Mouse (Mus musculus): ENCODE measurements at regions not wholly inside any gene's neighbourhood (a gene's known extent, or its start where the extent isn't known, plus 50 kb on each side); places are given as distances from the start of the nearest gene placed in this dataset.
A peak's percentile ranks its signal among the peaks of the same experiment; 100 is the strongest.

- no peak for ATAC-seq (ENCODE audit: insufficient read depth)
- Histone ChIP-seq H3K27ac (replicated peaks) (no peak overlapping the region), H3K4me2 (no peak overlapping the region), H3K27me3 (no peaks in the 10 kb centered on the region), H3K9me3 (replicated peaks) (no peaks in the 10 kb centered on the region), H3K36me3 (replicated peaks) (no peaks in the 10 kb centered on the region), H3K4me1 (replicated peaks) (no peaks in the 10 kb centered on the region), H3K9ac (no peak overlapping the region), H3K4me3 (replicated peaks) (no peak overlapping the region)
- 65% methylated on average over 4 of the region's 4 CpGs for WGBS (ENCODE audit: insufficient replicate concordance)
Observed at GRCm38 (mm10) chr3:137768627-137769026, 95.7 kb upstream of the H2afz start.

GRCm38 (mm10) chr3:137775076-137775849 is 89.0 kb upstream of the H2afz start:
- Histone ChIP-seq H3K4me1 (replicated peaks) (no peaks in the 10 kb centered on the region), H3K9ac (no peak overlapping the region), H3K27ac (replicated peaks) (no peak overlapping the region), H3K27me3 (peaks cover 23% of the 10 kb centered on the region), H3K4me2 (no peak overlapping the region), H3K4me3 (replicated peaks) (no peak overlapping the region), H3K36me3 (replicated peaks) (no peaks in the 10 kb centered on the region), H3K9me3 (replicated peaks) (no peaks in the 10 kb centered on the region)
- 33% methylated on average over 6 of the region's 6 CpGs for WGBS (ENCODE audit: insufficient replicate concordance)
- ATAC-seq (ENCODE audit: insufficient read depth): peak; percentile 62

GRCm38 (mm10) chr3:137778113-137778512 is 86.2 kb upstream of the H2afz start:
- WGBS (ENCODE audit: insufficient replicate concordance): 15% methylated on average over 7 of the region's 7 CpGs
- H3K4me3 ChIP-seq (replicated peaks): no peak overlapping the region
- peaks cover 45% of the 10 kb centered on the region for H3K27me3 ChIP-seq
- no peak overlapping the region for H3K9ac ChIP-seq
- H3K27ac ChIP-seq (replicated peaks): no peak overlapping the region
- no peak overlapping the region for H3K4me2 ChIP-seq
- no peaks in the 10 kb centered on the region; the same call in 1 of the 2 replicates for H3K4me1 ChIP-seq (replicated peaks)
- H3K36me3 ChIP-seq (replicated peaks): no peaks in the 10 kb centered on the region
- no peak for ATAC-seq (ENCODE audit: insufficient read depth)
- no peaks in the 10 kb centered on the region for H3K9me3 ChIP-seq (replicated peaks)

- Histone ChIP-seq H3K9me3 (replicated peaks) (no peaks in the 10 kb centered on the region), H3K4me2 (no peak overlapping the region), H3K4me1 (replicated peaks) (no peaks in the 10 kb centered on the region; the same call in 1 of the 2 replicates), H3K36me3 (replicated peaks) (no peaks in the 10 kb centered on the region), H3K27me3 (peaks cover 45% of the 10 kb centered on the region), H3K9ac (no peak overlapping the region), H3K27ac (replicated peaks) (no peak overlapping the region), H3K4me3 (replicated peaks) (no peak overlapping the region)
- 10% methylated on average over 11 of the region's 11 CpGs for WGBS (ENCODE audit: insufficient replicate concordance)
- ATAC-seq (ENCODE audit: insufficient read depth): no peak
Observed at GRCm38 (mm10) chr3:137780029-137780428, 84.3 kb upstream of the H2afz start.

GRCm38 (mm10) chr3:137782836-137783235 is 81.5 kb upstream of the H2afz start:
- no peak for ATAC-seq (ENCODE audit: insufficient read depth)
- 19% methylated on average over 5 of the region's 5 CpGs for WGBS (ENCODE audit: insufficient replicate concordance)

GRCm38 (mm10) chr3:137783937-137784911 is 80.1 kb upstream of the H2afz start:
- H3K9ac ChIP-seq: no peak overlapping the region
- no peak overlapping the region for H3K4me2 ChIP-seq
- peaks cover 32% of the 10 kb centered on the region for H3K27me3 ChIP-seq
- no peaks in the 10 kb centered on the region for H3K36me3 ChIP-seq (replicated peaks)
- 41% methylated on average over 7 of the region's 7 CpGs for WGBS (ENCODE audit: insufficient replicate concordance)
- H3K4me3 ChIP-seq (replicated peaks): no peak overlapping the region
- no peak for ATAC-seq (ENCODE audit: insufficient read depth)
- H3K27ac ChIP-seq (replicated peaks): no peak overlapping the region
- H3K9me3 ChIP-seq (replicated peaks): no peaks in the 10 kb centered on the region
- no peaks in the 10 kb centered on the region; the same call in 1 of the 2 replicates for H3K4me1 ChIP-seq (replicated peaks)

More at GRCm38 (mm10) chr3:137782836-137783235, 81.5 kb upstream of the H2afz start:
- no peak overlapping the region for H3K4me2 ChIP-seq
- no peak overlapping the region for H3K27ac ChIP-seq (replicated peaks)
- H3K4me3 ChIP-seq (replicated peaks): no peak overlapping the region
- no peaks in the 10 kb centered on the region for H3K9me3 ChIP-seq (replicated peaks)
- no peaks in the 10 kb centered on the region; the same call in 1 of the 2 replicates for H3K4me1 ChIP-seq (replicated peaks)
- H3K36me3 ChIP-seq (replicated peaks): no peaks in the 10 kb centered on the region
- H3K9ac ChIP-seq: no peak overlapping the region
- peaks cover 42% of the 10 kb centered on the region for H3K27me3 ChIP-seq

- no peaks in the 10 kb centered on the region for H3K36me3 ChIP-seq (replicated peaks)
- no peak overlapping the region for H3K4me2 ChIP-seq
- H3K4me1 ChIP-seq (replicated peaks): no peaks in the 10 kb centered on the region; the same call in 1 of the 2 replicates
- H3K9ac ChIP-seq: no peak overlapping the region
- no peak overlapping the region for H3K4me3 ChIP-seq (replicated peaks)
- H3K27ac ChIP-seq (replicated peaks): no peak overlapping the region
- H3K9me3 ChIP-seq (replicated peaks): no peaks in the 10 kb centered on the region
- peaks cover 22% of the 10 kb centered on the region for H3K27me3 ChIP-seq
- no peak for ATAC-seq (ENCODE audit: insufficient read depth)
- WGBS (ENCODE audit: insufficient replicate concordance): 72% methylated on average over 7 of the region's 7 CpGs
Observed at GRCm38 (mm10) chr3:137785224-137785623, 79.1 kb upstream of the H2afz start.

- WGBS (ENCODE audit: insufficient replicate concordance): 77% methylated on average over 2 of the region's 2 CpGs
- Histone ChIP-seq H3K27me3 (peaks cover 16% of the 10 kb centered on the region), H3K9ac (no peak overlapping the region), H3K4me2 (no peak overlapping the region), H3K27ac (replicated peaks) (no peak overlapping the region), H3K36me3 (replicated peaks) (no peaks in the 10 kb centered on the region), H3K4me1 (replicated peaks) (no peaks in the 10 kb centered on the region; the same call in 1 of the 2 replicates), H3K4me3 (replicated peaks) (no peak overlapping the region), H3K9me3 (replicated peaks) (no peaks in the 10 kb centered on the region)
- no peak for ATAC-seq (ENCODE audit: insufficient read depth)
Observed at GRCm38 (mm10) chr3:137785871-137786270, 78.4 kb upstream of the H2afz start.

- H3K4me2 ChIP-seq: no peak overlapping the region
- no peak overlapping the region for H3K27ac ChIP-seq (replicated peaks)
- no peaks in the 10 kb centered on the region for H3K9me3 ChIP-seq (replicated peaks)
- H3K9ac ChIP-seq: no peak overlapping the region
- H3K36me3 ChIP-seq (replicated peaks): no peaks in the 10 kb centered on the region
- WGBS (ENCODE audit: insufficient replicate concordance): 71% methylated on average over 6 of the region's 6 CpGs
- no peak for ATAC-seq (ENCODE audit: insufficient read depth)
- no peak overlapping the region for H3K4me3 ChIP-seq (replicated peaks)
- H3K4me1 ChIP-seq (replicated peaks): no peaks in the 10 kb centered on the region
- H3K27me3 ChIP-seq: no peaks in the 10 kb centered on the region
Observed at GRCm38 (mm10) chr3:137789671-137790070, 74.6 kb upstream of the H2afz start.

- Histone ChIP-seq H3K9me3 (replicated peaks) (no peaks in the 10 kb centered on the region), H3K4me1 (replicated peaks) (no peaks in the 10 kb centered on the region), H3K27ac (replicated peaks) (no peak overlapping the region), H3K4me3 (replicated peaks) (no peak overlapping the region), H3K36me3 (replicated peaks) (no peaks in the 10 kb centered on the region), H3K9ac (no peak overlapping the region), H3K4me2 (no peak overlapping the region), H3K27me3 (no peaks in the 10 kb centered on the region)
- WGBS (ENCODE audit: insufficient replicate concordance): 74% methylated on average over 7 of the region's 7 CpGs
- no peak for ATAC-seq (ENCODE audit: insufficient read depth)
Observed at GRCm38 (mm10) chr3:137790340-137790739, 73.9 kb upstream of the H2afz start.

- Histone ChIP-seq H3K9me3 (replicated peaks) (no peaks in the 10 kb centered on the region), H3K36me3 (replicated peaks) (no peaks in the 10 kb centered on the region), H3K4me1 (replicated peaks) (no peaks in the 10 kb centered on the region), H3K9ac (no peak overlapping the region), H3K4me3 (replicated peaks) (no peak overlapping the region), H3K27me3 (no peaks in the 10 kb centered on the region), H3K4me2 (no peak overlapping the region), H3K27ac (replicated peaks) (no peak overlapping the region)
- ATAC-seq (ENCODE audit: insufficient read depth): no peak
- 70% methylated on average over 7 of the region's 7 CpGs for WGBS (ENCODE audit: insufficient replicate concordance)
Observed at GRCm38 (mm10) chr3:137795754-137796315, 68.5 kb upstream of the H2afz start.

Measured in liver, embryonic 15.5 days (tissue).